Mouse (Mus musculus): ENCODE data around the gene Ptp4a2.
"Not testable (repeated sequence)": the region's sequence is repeated elsewhere in the genome, so short reads cannot be mapped to it uniquely, and the experiment has no call there.

Gene Ptp4a2

GRCm38 (mm10) chr4:129853996-129854395 lies 43.0 kb downstream of the Ptp4a2 start:
- no peak for DNase-seq

GRCm38 (mm10) chr4:129854615-129855014 lies 43.6 kb downstream of the Ptp4a2 start:
- no peak for DNase-seq

GRCm38 (mm10) chr4:129855051-129855970 lies 44.3 kb downstream of the Ptp4a2 start:
- DNase-seq, result no peak

- DNase-seq, result no peak
Observed at GRCm38 (mm10) chr4:129860456-129860855, 49.4 kb downstream of the Ptp4a2 start.

DNA sequence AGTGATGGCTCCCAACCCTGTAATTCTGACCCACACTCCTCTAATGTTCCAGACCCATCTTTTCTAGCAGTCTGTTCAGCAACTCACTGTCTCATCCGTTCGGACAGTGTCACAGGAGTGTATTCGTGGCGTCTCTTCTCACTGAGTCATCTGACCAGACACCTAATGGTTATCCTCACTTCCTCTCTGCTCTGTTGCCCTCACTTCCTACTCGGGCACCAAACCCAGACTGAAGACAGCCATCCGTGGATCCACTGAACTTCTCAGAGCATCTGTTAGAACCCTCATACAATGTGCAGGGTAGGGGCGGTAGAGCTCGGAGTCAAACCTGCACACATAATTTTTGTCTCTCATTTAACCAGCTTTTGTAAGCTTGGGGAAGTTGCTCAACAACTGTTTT lies 50.4 kb downstream of the Ptp4a2 start:
- no peak for DNase-seq

DNA sequence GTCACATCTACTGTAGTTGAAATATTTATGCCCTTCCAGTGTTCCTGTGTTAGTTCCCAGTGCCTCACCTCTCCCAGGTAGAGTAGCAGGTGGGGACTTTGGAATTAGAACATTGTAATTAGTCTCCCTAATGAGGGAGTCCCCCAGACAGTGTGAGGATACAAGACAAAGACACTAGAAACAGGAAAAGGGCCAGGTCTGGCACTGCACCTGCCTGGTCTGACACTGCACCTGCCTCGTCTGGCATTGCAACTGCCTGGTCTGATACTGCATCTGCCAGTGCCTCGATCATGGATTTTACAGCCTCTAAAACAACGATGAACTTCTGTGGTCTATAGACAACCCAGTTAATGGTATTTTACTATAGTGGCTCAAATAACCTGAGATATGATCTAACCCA lies 51.3 kb downstream of the Ptp4a2 start:
- DNase-seq, result no peak

DNA sequence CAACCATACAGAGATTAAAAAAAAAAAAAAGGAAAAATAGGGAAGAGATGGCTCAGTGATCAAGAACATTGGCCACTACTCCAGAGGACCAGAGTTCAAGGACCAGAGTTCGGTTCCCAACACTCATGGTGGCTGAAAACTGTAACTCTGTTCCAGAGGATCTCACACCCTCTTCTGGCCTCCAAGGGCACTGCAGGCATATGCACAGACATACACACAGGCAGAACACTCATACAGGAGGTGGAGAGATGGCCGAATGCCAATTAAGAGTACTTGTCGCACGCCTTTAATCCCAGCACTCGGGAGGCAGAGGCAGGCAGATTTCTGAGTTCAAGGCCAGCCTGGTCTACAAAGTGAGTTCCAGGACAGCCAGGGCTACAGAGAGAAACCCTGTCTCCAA lies 55.2 kb downstream of the Ptp4a2 start:
- not testable (repeated sequence) for DNase-seq

GRCm38 (mm10) chr4:129868211-129868610 lies 57.2 kb downstream of the Ptp4a2 start:
- DNase-seq, result no peak

DNA sequence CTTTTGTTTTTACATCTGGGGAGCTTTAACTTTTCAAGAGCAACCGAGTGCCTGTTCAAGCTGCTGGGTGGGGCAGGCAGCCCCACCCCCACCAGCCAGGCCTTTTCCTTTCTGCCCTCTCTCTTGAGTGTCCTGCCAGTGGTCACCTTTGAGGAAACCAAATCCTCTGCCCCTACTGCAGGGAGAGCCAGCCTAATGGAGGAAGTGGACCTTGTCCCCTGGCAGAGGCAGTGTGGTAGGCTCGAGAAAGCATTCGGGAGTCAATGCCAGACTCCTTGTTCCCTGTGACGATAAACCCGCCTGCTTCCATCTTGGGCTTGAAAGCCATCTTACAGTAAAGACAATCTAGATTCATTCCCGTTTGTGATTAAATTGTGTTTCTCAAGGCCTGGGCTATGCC lies 59.5 kb downstream of the Ptp4a2 start:
- DNase-seq, result no peak

- DNase-seq, result no peak
Observed at GRCm38 (mm10) chr4:129872376-129872922, 61.4 kb downstream of the Ptp4a2 start.

DNA sequence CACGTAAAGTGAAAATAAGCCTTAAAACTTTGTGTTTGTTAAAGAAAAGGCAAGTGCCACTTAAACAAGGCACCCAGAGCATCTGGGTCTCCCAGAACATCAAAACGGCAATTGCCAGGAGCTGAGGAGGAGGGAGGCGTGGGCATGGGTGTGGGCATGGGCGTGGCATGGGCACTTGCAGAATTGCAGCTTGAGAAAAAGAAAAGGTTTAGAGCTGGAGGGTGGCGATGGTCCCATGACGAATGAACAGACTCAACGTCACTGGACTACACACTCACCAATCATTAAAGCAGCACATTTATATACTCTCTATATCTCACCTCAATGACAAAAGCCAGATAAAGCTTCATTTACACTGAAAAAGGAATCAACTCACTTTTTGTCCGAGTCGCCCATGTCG lies 63.8 kb downstream of the Ptp4a2 start:
- no peak for DNase-seq

DNA sequence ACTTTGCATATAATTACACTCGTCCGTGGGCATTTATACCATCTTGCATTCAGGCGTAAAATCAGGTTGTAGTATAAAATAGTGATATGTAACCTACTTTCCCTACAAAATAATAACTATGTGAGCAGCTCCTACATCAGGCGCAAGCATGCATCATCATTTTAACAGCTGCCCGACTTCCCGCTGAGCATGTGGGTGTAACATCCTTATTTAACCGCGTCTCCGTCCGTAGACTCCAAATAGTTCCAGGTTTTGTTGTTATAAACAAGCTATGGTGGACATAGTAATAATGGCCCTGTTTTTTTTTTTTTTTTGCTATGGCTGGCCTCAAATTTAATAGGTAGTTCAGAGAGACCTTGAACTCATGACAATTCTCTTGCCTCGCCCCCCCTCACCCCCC lies 64.4 kb downstream of the Ptp4a2 start:
- DNase-seq, result no peak

- DNase-seq, result peak; percentile 76
Observed at GRCm38 (mm10) chr4:129876831-129877764, 66.1 kb downstream of the Ptp4a2 start.

DNA sequence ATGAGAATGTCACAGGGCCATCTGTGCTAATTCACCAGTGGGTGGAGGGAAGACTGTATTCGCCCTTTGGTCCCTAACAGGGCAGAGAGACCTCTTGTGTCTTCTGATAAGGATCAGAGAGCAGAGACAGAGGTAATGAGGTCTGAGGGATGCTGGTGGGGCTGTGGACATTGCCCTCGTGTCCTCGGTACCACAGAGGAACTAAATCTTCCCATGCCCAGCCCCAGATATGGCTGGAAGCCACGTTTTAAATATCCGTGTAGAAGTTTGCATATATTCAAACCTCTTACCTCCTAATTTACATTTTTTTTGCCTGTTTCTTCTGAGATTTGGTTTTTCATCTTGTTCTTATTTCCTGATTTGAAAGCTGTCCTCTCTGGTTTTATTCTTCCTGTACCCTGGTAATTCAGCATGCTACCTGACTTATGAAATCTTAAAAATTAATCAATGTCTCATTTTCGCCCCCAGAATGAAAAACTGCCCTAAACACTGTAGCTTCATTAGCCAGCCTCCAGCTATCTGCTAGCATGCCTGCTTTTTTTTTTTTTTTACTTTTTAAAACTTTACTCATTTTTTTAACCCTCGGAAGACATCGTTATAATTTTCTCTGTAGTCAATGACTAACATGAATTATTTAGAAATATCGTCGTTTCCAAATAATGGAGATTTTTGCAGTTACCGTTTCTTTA lies 67.1 kb downstream of the Ptp4a2 start:
- no peak for DNase-seq

DNA sequence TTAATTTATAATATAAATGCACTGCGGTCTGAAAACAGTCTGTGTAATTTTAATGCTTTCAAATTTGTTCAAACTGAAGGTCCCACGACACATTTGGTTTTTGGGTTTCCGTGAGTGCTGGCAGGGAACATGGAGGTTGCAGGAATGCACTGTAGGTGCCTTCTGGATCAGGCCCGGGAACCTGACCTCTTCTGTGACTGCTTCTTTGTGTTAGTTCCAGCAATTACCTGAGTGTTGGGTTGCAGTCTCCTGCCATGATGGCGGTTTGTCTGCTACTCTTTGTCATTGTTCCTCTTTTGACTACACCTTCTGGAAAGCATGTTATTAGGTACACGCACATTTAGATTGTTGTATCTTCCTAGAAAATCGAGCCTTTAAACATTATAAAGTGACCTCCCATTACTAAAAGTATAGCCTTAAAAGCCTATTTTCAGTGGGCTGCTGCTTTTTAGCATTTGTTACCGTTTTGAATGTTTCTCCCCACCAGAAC lies 67.7 kb downstream of the Ptp4a2 start:
- no peak for DNase-seq

GRCm38 (mm10) chr4:129879206-129879780 lies 68.3 kb downstream of the Ptp4a2 start:
- DNase-seq, result no peak

DNA sequence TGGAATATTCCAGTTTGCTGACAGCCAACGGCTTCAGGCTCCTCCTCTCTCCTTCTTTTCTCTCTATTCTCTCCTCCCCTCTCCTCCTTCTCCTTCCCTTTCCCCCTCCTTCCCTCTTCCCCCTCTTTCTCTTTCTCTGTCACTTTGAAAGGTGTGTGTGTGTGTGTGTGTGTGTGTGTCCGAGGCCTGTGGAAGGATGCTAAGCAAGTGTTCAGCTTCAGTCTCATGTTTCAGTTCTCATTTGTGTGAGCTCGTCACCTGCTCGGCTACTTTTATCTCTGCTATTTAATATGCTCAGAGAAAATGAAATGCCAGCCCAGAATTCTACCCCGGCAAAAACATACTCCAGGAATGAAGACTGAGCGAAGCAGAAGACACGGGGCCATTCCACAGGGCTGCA lies 69.6 kb downstream of the Ptp4a2 start:
- no peak for DNase-seq

DNA sequence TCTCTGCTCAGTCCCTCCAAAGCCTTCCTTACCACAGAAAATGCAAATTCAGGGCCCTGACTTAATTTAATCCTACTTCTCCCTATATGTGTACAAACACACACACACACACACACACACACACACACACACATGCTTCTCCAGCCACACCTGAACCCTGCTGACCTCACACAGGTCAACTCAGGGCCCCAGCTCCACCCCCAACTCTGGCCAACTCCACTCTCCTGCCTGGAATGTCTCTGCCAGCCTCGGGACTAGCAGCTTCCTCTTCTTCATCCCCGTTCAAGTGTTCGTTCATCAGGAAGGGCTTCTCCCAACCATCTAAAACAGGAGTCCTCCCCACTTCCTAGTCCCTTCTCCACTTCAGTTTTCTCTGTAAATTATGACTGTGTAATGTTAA lies 70.6 kb downstream of the Ptp4a2 start:
- no peak for DNase-seq

DNA sequence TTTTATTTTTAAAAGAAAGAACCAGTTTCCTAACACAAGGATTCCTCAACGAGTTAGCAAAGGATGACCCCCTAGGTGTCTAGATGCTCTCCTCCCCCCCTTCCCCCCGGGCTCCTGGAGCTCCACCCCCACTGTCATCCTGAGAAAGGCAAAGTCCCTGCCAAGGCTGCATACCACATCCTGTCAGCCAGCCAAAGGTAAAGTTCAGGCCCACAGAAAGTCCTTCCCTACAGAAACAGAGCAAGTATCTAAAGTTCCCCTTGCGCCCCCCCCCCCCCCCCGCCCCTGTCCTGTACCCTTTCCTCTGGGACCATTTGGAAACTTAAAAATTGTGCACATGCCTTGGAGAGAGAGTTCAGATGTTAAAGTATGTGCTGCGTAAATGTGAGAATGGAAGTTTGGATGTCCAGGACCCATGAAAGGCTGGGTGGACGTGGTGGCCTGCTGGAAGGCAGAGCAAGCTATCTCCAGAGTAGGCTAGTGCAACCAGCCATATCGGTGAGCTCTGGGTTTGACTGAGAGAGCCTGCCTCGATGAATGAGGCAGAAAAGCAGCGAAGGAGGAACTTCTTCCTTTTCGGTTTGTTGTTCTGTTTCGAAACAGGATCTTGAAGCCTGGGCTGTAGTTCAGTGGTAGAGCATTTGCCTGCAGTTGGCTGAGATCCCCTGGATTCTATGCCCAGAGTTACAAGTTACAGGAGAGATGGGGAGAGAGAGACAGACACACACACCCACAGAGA lies 71.7 kb downstream of the Ptp4a2 start:
- DNase-seq, result peak; percentile 81

DNA sequence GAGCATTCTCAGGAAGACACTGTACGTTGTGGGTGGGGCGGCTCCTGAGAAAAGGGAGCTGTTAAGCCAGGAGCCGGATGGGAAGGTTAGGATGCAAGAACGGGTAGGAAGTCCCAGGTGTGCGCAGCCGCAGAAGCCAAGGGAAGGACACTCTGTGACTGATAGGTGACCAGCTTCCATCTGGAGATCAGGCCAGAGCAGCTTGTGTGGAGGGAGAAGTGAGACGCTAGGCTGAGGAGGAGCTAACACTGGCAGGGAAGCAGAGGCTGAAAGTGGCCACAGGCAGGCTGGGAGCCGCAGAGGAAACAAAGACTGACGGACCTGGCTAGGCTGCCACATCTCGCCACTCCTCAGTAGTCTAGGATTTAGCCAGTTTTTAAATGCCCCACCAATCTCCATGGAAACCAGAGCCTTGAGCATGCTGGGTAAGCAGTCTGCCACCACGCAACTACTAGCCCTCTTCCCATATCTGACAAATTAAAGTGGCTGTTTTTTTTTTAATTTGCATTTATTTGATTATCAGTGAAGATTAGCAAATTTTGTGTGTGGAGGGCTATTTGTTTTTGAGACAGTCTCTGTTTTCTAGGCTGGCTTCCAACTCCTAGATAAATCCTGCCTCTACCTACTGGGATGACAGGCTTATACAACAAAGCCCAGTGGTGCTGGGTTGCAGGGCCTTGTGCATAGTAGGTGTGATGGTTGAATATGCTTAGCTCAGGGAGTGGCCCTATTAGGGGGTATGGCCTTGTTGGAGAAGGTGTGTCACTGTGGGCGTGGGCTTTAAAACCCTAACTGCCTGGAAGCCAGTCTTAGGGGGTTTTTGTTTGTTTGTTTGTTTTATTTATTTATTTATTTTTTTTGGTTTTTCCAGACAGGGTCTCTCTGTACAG lies 73.3 kb downstream of the Ptp4a2 start:
- peak; percentile 64 for DNase-seq
